Mouse (Mus musculus): ENCODE measurements around the gene Dera. TPM values are rescaled to one million over a fixed set of nuclear protein-coding genes. Genes with fewer than 3 reads are reported as not detected.
A peak's percentile ranks its signal among the peaks of the same experiment; 100 is the strongest.
"Not testable (repeated sequence)": the region's sequence is repeated elsewhere in the genome, so short reads cannot be mapped to it uniquely, and the experiment has no call there.

Dera gene
- total RNA-seq (2015; ENCODE audit: low replicate concordance) (6.1 and 16.3 TPM in 2 replicates), total RNA-seq (2017; ENCODE audit: low replicate concordance) (14.5 and 16.9 TPM in 2 replicates)

DNA sequence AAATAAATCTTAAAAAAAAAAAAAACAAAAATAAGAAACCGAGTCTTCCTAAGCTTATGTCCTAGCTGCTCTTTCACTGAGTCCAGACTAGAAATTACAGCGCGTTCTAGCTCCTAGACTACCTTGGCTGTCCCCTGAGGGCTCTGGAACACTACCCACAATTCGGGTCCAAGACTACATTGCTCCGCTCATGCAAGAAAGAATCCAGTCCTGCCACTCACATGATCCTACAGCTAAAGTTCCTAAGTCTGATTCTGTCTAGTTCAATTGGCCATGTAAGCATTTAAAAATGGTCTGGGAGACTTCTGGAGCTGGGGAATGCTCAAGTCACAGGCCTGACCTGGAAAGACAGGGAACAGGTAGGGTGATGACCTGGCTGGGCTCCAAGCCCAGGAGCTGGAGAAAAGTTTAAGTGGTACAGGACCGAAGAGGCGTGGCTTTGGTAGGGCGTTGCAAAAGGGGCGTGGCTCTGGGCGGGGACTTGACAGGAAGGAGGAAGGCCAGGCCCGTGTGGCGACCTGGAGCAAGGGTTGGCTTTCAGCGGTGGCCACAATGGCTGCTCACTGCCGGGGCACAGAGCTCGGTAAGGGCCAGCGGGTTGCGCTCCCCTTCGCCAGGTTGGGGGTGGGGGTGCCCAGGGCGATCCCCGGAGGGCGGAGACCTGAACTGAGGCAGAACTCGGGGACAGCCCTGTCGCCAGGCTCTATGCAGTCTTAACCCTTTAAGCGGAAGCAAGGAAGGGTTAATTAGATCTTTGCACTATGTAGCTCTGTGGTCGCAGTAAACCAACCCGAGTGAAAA lies at the start of gene Dera:
Gene Dera, plus strand, starts transcription at position 491 of the 801 bp plus-strand sequence.
- peak; percentile 97 for ATAC-seq (replicated peaks; ENCODE audit: low FRiP score, poor library complexity, severe bottlenecking)

DNA sequence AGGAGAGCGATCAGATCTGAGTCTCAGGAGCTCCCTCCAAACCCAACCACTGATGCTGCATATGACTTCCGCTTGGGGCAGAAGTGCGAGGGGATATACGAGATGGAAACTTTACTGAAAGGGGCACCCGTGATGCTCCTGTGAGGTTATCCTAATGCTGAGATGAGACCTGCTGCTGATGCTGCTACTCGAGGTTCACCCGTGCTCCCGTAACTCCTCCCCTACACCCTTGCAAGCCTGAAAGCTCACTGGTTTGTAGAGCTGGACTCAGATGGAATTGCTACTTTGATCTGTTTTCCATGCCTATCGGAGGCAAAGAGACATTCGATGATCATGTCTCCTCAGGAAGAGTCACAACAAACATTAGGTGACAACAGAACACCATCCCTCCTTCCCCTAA lies 48.1 kb upstream of the Dera start:
- ATAC-seq (replicated peaks; ENCODE audit: low FRiP score, poor library complexity, severe bottlenecking), result no peak

DNA sequence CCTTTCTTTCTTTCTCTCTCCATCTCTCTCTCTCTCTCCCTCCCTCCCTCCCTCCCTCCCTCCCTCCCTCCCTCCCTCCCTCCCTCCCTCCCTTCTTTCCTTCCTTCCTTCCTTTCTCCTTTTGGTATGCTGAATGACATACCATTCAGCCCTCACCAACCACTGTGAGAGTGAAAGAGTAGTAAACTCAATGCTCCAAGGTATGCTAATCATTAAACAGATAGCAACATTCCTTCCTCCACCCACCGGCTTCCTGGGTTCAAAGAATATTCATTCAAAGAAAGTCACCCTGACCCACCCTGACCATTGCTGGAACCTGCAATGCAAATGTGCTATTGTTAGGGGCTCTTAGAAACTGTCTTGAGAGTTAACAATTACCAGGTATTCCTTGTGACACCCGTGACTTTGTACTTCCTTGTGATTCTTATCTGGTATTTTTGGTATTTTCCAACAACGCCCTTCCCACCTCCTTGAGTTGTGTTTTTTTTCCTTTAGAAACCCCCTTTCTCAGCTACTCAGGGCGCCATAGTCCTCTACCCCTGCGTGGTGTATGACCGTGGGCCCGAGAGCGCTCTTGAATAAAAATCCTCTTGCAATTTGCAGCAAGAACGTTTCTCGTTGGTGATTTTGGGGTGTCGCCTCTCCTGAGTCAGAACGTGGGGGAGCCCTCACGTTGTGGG lies 45.5 kb upstream of the Dera start:
- ATAC-seq (replicated peaks; ENCODE audit: low FRiP score, poor library complexity, severe bottlenecking), result not testable (repeated sequence)

DNA sequence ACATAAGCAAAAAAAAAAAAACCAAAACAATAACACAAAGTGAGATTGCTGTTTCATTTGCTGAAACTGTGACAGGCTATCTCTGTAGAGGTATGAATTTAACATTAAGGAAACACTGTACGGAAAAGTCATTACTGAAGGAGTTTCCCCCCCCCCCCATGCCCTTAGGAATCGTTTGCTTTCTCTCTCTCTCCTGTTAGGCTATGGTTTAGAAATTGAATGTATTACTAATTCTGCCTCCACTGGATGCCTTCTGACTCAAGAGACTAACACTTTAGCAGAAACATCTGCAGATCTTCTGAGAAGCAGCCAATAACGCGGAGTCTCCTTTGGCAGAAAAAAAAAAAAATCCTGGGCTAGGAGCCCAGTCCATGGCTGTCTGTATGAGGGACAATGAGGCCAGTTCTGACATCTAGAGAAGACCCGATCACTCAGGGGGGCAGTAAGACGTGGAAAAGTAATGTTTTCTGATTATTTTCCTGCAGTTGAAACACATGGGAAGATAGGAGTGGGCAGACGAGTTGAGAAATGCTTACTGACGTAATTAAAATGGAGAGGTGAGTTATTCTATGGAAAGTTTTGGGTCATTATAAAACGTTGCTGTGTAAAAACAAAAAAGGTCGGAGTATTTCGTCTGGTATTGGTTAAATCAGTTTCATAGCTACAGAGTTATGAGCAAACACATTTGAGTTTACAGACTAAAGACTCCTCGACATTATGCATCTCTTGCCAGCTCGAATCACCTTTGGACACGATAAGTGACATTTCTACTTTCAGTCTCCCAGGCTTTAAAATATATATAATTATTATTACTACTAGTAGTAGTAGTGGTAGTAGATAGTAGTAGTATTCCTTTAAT lies 43.9 kb upstream of the Dera start:
- ATAC-seq (replicated peaks; ENCODE audit: low FRiP score, poor library complexity, severe bottlenecking), result no peak

DNA sequence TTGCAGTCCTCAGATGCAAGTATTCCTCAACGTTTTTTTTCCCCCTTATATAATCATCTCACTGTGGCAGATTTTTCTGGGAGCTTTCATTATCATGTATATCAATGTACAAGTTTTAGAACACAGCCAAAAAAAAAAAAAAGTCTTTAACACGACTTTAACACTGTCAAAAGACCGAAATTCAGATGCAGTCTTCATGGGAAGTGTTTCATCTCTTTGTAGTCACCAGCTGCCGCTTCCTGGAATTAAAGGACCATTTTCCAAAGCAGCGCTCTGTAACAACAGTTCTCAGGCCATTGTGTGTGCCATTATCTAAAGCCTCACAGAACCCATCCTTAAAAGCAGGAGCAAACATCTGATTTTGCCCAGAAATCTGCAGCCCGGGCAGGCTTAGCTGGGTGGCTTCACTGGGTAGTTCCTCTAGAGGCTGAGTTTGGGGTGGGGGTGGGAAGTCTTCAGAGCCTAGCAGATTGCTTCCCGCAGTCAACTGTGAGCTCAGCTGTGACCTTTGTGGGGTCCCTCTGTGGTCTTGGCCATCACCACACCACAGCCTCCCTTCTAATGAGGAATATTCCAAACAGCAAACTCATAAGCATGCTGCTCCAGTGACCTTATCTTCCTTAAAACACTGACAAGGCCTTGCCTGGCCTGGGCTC lies 41.6 kb upstream of the Dera start:
- no peak for ATAC-seq (replicated peaks; ENCODE audit: low FRiP score, poor library complexity, severe bottlenecking)

DNA sequence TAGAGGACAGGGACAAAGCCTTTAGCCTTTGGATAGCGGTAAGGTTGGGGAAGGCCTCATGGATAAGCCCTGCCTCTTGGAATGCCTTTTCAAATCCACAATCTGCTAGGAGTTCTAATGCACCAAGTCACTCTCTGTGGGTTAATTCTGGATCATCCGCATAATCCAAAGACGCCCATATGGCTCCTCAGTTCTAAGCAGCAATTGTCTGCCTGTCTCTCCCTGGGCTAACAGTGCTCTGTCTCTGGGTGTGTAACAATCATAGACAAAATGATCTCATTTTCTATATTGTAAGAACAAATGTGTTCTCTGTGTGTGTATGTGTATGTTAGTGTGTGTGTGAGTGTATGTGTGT lies 41.1 kb upstream of the Dera start:
- no peak for ATAC-seq (replicated peaks; ENCODE audit: low FRiP score, poor library complexity, severe bottlenecking)

DNA sequence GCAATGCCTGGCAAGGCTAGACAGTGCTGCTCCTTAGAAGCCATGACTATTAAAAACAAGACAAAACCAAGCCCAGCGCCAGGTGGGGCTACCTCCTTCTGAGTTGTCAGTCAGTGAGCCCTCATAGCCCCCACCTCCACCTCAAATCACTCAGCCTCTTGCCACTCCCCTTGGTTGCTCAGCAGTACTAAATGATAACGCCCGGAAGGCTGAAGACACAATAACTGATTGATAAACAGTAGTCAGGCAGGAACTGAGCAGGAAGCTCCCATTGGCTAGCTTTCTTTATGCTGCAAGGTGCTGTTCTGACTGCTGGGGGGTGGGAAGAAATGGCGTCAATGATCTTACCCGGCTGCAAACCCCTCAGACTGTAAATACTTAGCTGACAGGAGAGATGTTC lies 37.5 kb upstream of the Dera start:
- no peak for ATAC-seq (replicated peaks; ENCODE audit: low FRiP score, poor library complexity, severe bottlenecking)

DNA sequence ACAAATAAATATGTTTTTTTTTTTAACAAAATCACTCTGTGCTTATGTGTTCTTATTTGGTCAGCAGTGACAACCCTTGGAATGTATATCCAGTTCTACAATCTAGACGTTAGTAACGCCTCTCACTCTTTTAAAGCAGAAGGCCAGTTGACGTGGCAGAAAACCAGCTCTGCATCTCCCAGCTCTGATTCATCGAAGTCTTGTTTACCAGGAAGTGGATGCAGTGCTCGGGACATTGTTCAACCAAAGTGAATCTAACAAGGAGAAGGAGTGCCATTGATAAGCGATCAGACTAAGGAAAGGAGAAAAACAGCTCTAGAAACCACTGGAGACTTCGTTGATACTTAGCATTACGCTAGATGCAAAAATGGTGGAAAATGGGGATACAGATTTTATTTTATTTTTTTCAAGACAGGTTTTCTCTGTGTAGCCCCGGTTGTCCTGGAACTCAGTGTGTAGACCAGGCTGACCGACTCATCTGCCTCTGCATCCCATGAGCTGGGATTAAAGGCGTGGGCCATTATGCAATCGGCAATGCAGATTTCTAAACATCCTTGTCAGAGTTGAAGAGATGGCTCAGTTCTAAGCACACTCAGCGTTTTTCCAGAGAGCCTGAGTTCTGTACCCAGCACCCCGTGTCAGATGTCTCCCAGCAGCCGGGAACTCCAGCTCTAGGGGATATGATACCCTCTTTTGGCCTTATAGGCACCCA lies 32.0 kb upstream of the Dera start:
- ATAC-seq (replicated peaks; ENCODE audit: low FRiP score, poor library complexity, severe bottlenecking), result no peak

DNA sequence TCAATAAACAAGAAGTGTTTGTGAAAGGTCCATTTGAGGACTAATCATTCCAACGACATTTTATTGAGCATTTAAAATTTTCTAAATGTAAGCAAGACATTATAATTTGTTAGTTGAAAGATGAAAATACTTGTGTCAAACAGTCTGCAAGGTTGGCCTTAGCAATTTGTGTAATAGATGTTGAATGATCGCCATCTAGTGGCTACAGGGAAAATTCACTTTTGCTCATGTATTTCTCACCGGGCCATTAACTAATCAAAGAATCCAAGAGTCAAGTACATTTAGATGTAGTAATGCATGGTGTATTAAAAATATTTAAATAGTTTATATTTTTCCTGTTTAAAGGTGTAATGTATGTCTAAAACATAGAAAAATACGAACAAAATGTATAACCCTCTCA lies 30.4 kb upstream of the Dera start:
- ATAC-seq (replicated peaks; ENCODE audit: low FRiP score, poor library complexity, severe bottlenecking), result no peak

DNA sequence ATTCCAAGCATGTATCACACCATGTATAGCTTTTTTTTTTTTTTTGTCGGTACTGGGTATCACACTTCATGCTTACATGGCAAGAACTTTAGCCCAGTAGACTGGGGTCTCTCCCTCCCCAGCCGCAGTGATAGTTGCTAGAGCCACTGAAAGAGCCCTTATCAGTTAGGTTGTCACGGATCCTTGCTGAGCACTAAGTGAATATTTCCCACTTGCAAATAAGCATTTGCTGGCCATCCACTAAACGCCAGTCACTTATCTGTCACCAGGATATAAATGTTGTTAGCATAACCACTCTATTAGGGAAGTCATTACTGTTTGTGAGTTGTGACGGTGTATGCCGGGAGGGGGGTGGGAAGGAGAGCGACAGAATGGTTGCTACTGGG lies 19.9 kb upstream of the Dera start:
- peak; percentile 58 for ATAC-seq (replicated peaks; ENCODE audit: low FRiP score, poor library complexity, severe bottlenecking)

DNA sequence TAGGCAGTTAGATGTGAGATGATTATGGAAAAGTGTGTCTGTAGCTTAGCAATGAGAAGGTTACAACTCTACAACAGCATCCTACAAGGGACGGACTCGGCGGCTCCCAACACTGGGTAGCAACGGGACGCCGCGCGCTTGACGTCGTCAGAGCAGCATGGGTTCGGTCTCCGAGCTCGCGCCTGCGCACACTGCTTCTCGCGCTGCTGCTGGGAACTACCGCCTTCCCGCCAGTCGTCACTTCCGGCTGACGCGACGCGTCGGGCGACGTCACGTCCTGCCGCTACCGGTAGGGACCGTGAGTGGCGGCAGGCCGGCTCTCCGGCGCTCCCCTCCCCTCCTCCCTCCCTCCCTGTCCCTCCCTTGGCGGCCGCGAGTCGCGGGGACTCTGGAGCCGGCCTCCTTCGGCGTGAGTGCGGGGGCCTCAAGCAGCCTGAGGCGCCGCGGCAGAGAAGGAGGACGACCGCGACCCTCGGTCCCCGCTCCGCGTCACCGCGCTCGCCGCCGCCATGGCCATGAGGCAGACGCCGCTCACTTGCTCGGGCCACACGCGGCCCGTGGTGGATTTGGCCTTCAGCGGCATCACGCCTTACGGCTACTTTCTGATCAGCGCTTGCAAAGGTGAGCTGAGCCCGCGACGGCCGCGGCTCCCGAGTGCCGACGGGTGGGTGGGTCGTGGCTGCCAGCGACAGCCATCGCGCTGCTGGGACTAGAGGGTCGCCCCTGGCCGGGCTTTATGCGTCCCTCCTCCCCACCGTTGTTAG lies 19.3 kb upstream of the Dera start, which contains the start of gene Strap:
Gene Strap, plus strand, starts transcription at position 233 of the 764 bp plus-strand sequence.
- peak; percentile 99 for ATAC-seq (replicated peaks; ENCODE audit: low FRiP score, poor library complexity, severe bottlenecking)

DNA sequence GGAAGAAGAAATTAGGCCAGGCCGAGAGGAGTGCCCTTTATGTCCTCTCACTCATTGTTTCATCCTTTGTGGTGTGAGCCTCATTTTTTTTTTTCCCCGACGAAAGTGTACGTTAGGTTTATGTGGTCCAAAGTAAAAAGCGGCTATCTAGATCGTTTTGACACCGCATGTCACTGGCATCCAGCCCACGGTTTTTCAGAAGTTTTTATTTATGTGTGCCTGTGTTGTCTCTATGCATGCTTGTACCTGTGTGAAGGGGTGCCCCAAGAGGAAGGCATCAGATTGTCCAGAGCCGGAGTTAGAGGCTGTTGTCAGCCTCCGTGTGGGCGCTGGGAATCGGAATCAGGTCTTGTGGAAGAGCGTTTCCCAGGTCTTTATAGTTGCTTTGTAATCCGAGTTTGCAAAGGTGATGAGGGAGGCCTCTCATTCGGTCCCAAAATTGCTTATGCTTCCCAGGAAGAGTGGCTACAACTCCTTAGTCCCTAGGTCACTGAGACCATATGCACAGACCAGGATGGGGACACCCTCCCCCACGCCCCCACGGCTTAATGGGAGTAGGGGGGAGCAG lies 18.6 kb upstream of the Dera start:
- 0 out of 2 replicates have a peak, but pooled peaks have one; percentile 4 for ATAC-seq (replicated peaks; ENCODE audit: low FRiP score, poor library complexity, severe bottlenecking)

DNA sequence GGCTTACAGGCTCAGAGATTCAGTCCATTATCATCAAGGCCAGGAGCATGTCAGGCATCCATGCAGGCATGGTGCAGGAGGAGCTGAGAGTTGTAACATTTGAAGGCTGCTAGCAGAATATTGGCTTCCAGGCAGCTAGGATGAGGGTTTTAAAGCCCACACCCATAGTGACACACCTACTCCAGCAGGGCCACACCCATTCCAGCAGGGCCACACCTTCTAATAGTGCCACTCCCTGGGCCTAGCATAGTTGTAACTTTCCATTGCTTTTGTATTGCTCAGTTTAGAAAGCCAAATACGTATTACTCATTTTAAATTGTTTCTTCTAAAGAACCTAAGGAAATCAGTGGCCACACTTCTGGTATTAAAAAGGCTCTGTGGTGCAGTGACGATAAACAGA lies 13.4 kb upstream of the Dera start:
- peak; percentile 68 for ATAC-seq (replicated peaks; ENCODE audit: low FRiP score, poor library complexity, severe bottlenecking)

DNA sequence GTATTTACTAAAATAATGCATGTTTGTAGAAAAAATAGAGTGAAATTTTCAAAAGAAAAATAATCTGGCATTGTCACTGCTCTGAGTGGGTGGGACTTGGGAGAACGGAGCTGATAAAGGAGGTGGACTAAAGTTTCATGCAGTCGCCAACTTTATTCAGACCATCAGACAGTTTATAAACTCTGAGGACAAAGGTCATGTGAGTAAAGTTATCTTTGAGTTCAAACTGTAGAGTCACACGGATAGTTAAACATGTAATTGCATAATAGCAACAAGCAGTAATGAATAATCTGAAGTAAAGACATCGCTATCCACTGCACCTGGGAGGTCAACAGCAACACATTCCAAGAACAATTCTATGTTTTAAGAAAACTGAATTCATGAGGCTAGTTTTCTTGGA lies 9.6 kb upstream of the Dera start:
- ATAC-seq (replicated peaks; ENCODE audit: low FRiP score, poor library complexity, severe bottlenecking), result no peak

DNA sequence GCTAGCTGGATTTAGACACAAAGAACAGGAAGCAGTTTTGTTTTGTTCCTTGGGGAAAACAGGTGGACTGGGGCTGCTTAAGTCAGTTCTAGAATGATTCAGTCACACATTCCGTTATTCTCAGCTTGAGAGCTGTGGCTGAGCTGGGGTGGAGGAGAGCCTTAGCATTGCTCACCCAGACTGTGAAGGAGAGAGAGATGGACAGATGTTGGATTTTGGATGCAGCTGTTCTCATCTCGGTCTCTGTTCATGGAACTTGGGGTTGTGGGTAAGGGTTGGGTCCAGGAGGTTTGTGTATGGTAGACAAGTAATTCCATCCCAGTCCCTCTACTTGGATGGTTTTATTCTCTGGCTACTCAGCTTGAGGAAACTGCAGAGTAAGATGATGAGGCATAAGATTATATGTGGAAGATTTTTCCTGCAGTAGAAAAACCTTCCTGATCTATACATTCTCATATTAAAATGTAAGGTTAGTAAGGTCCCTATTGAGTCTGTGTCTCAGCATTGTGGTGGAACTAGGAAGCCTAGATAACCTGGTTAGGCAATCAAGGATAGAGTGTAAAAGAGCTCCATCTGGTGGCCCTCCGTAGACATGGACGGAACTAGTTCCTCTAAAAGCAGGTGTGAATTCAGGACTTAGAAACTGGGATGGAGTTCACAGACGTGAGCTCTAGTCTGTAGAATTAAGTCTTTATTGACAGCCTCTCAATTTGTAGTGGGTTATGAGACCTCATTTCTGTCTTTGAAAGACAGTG lies 7.0 kb upstream of the Dera start:
- ATAC-seq (replicated peaks; ENCODE audit: low FRiP score, poor library complexity, severe bottlenecking), result peak; percentile 73

DNA sequence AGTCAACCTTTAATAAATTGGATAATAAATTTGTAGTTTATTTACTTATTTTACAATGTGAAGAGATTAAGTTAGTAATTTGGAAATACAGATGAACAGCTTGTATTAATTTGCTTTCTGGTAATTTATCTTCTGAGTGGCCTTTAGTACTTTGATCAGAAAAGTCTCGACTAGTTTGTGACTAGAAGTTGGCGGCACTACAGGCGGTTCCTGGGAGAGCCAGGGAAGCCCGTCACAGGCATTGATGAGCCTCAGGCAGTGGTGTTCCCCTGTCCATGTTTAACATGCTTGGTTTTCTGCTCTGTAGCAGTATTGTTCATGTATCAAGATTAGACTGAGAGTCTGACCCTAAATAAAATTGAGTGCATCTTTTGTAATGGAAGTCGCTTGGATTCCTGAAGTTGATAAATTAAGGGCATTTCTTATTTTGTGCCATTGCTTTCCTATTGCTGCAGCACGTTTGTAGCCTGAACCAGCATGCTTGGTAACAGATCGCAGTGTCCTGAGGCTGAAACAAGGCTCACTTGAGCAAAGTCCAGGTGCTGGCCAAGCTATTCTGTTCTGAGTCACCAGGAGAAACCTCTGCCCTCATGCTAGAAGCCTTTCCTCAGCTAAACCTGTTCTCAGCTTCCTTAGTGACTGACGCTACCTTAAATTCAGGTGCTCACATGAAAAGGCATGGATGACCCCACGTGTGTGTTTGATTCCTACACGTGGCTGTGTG lies 2.6 kb upstream of the Dera start:
- no peak for ATAC-seq (replicated peaks; ENCODE audit: low FRiP score, poor library complexity, severe bottlenecking)

DNA sequence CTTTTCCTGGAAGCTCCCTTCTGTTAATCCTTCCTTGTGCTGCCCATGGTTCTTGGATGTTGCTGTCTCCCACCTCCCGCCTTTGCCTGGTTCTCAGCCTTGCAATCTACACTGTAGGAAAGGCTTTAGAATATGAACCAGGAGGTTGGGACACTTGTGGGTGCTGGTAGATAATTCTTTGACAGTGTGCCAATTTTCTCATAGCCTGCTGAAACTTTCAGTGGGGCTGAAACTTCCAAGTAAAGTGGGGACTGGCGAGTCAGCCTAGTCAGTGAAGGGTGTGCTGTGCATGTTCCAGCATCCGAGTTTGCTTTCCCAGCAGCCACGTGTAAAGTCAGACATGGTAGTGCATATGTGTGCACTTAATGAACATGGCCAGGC lies 2.1 kb upstream of the Dera start:
- ATAC-seq (replicated peaks; ENCODE audit: low FRiP score, poor library complexity, severe bottlenecking), result no peak

Measured in erythroid progenitor cell, adult 5-6 weeks (primary cell).